Mouse (Mus musculus): ENCODE results near the gene Ccr9. TPM values are rescaled to one million over a fixed set of nuclear protein-coding genes. Genes with fewer than 3 reads are reported as not detected.
A peak's percentile ranks its signal among the peaks of the same experiment; 100 is the strongest.
"Not testable (repeated sequence)": the region's sequence is repeated elsewhere in the genome, so short reads cannot be mapped to it uniquely, and the experiment has no call there.

The Ccr9 gene
- polyA plus RNA-seq, 1 experiment from 2014 or later, result 0.03 TPM

DNA sequence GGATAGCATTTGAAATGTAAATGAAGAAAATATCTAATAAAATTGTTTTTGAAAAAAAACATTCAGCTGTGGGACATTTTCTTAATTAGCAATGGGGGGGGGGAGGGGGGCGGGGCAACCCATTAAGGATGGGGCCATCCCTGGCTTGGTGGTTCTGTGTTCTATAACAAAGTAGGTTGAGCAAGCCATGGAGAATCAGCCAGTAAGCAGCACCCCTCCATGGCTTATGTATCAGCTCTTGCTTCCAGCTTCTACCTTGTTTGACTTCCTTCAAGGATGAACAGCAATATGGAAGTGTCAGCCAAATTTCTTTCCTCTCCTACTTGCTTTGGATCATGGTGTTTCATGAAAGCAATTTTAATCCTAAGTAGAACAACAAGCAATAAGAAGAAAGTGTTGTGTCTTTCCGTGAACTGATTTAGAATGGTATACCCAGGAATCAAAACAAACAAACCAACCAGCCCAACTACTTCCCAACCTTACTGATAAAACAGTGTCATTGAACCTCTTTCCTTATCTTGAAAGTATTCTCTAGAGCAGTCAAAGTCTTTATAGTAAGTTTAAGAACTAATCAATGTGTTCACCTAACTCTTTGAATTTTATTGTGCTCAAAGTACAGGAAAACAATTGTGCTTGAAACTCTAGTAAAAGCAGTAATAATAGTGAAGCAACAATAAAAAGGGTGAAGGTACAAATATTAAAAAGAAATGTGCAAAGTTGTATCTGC, 28.3 kb upstream of the Ccr9 start:
- Histone ChIP-seq H3K27ac (replicated peaks; ENCODE audit: low read depth, low read length) (no peak overlapping the region), H3K9ac (ENCODE audit: low read length) (no peak overlapping the region), H3K36me3 (ENCODE audit: control insufficient read depth, insufficient read depth, low read length) (no peaks in the 10 kb centered on the region), H3K9me3 (ENCODE audit: control insufficient read depth, low read length) (no peaks in the 10 kb centered on the region), H3K4me2 (ENCODE audit: low read depth, severe bottlenecking) (no peak overlapping the region), H3K27me3 (ENCODE audit: control insufficient read depth, insufficient read depth, low read length) (no peaks in the 10 kb centered on the region), H3K4me3 (ENCODE audit: low read depth, low read length) (no peak overlapping the region), H3K4me1 (ENCODE audit: control insufficient read depth, insufficient read depth, low read length) (no peaks in the 10 kb centered on the region)
- DNase-seq (ENCODE audit: low spot score) (no peak), ATAC-seq (ENCODE audit: insufficient number of reproducible peaks, low FRiP score, low TSS enrichment, low read depth) (no peak)
- WGBS, result 89% methylated on average over 2 of the region's 2 CpGs

GRCm38 (mm10) chr9:123651369-123651768, 26.9 kb upstream of the Ccr9 start:
- Histone ChIP-seq H3K9me3 (ENCODE audit: control insufficient read depth, low read length) (no peaks in the 10 kb centered on the region), H3K36me3 (ENCODE audit: control insufficient read depth, insufficient read depth, low read length) (no peaks in the 10 kb centered on the region), H3K4me3 (ENCODE audit: low read depth, low read length) (no peak overlapping the region), H3K4me2 (ENCODE audit: low read depth, severe bottlenecking) (no peak overlapping the region), H3K27me3 (ENCODE audit: control insufficient read depth, insufficient read depth, low read length) (no peaks in the 10 kb centered on the region), H3K27ac (replicated peaks; ENCODE audit: low read depth, low read length) (no peak overlapping the region), H3K4me1 (ENCODE audit: control insufficient read depth, insufficient read depth, low read length) (no peaks in the 10 kb centered on the region), H3K9ac (ENCODE audit: low read length) (no peak overlapping the region)
- DNase-seq (ENCODE audit: low spot score), result peak; percentile 24
- no peak for ATAC-seq (ENCODE audit: insufficient number of reproducible peaks, low FRiP score, low TSS enrichment, low read depth)
- 36% methylated on average over 4 of the region's 4 CpGs for WGBS

- Histone ChIP-seq H3K4me1 (ENCODE audit: control insufficient read depth, insufficient read depth, low read length) (no peaks in the 10 kb centered on the region), H3K36me3 (ENCODE audit: control insufficient read depth, insufficient read depth, low read length) (no peaks in the 10 kb centered on the region), H3K4me3 (ENCODE audit: low read depth, low read length) (no peak overlapping the region), H3K9ac (ENCODE audit: low read length) (no peak overlapping the region), H3K27me3 (ENCODE audit: control insufficient read depth, insufficient read depth, low read length) (no peaks in the 10 kb centered on the region), H3K4me2 (ENCODE audit: low read depth, severe bottlenecking) (no peak overlapping the region), H3K9me3 (ENCODE audit: control insufficient read depth, low read length) (no peaks in the 10 kb centered on the region), H3K27ac (replicated peaks; ENCODE audit: low read depth, low read length) (no peak overlapping the region)
- DNase-seq (ENCODE audit: low spot score), result no peak
- ATAC-seq (ENCODE audit: insufficient number of reproducible peaks, low FRiP score, low TSS enrichment, low read depth), result no peak
- WGBS, result 71% methylated on average over 3 of the region's 3 CpGs
Measured at GRCm38 (mm10) chr9:123657457-123657856, 20.8 kb upstream of the Ccr9 start.

GRCm38 (mm10) chr9:123658981-123659380, 19.3 kb upstream of the Ccr9 start:
- no peak overlapping the region for H3K27ac ChIP-seq (replicated peaks; ENCODE audit: low read depth, low read length)
- H3K4me2 ChIP-seq (ENCODE audit: low read depth, severe bottlenecking), result no peak overlapping the region
- no peaks in the 10 kb centered on the region for H3K9me3 ChIP-seq (ENCODE audit: control insufficient read depth, low read length)
- DNase-seq (ENCODE audit: low spot score) (no peak), ATAC-seq (ENCODE audit: insufficient number of reproducible peaks, low FRiP score, low TSS enrichment, low read depth) (no peak)
- no peak overlapping the region for H3K4me3 ChIP-seq (ENCODE audit: low read depth, low read length)
- no peak overlapping the region for H3K9ac ChIP-seq (ENCODE audit: low read length)
- no peaks in the 10 kb centered on the region for H3K36me3 ChIP-seq (ENCODE audit: control insufficient read depth, insufficient read depth, low read length)
- H3K27me3 ChIP-seq (ENCODE audit: control insufficient read depth, insufficient read depth, low read length), result no peaks in the 10 kb centered on the region
- H3K4me1 ChIP-seq (ENCODE audit: control insufficient read depth, insufficient read depth, low read length), result no peaks in the 10 kb centered on the region

DNA sequence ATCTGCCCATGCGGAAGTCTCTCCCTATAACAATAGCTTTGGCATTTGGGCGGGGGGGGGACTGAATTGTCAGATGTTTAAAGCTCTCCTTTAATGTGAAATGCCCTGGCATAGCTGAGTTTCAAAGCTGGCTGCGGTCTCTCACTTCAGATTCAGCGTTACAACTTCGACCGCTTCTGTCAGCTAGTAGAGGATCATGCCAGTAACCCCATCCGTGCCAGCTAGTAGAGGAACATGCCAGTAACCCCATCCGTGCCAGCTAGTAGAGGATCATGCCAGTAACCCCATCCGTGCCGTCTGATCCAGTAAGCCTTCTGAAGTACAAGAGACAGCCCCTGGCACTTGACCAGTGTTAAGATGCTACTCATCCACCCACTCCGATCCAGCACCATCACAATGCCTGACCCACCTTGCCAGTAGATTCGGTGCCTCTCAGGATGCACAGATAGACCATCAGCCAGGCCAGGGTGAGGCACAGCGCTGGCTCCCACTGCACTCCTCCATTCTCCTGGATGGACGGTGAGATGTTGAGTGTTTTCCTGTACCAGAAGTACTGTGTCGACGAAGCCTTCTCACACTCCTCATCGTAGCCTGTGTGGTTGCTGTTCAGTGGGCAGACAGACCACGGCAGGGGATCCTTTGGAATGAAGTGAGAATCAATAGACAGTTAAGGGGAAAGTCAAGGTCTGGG, 18.1 kb upstream of the Ccr9 start:
- H3K9me3 ChIP-seq (ENCODE audit: control insufficient read depth, low read length); H3K27me3 ChIP-seq (ENCODE audit: control insufficient read depth, insufficient read depth, low read length); H3K4me2 ChIP-seq (ENCODE audit: low read depth, severe bottlenecking); ATAC-seq (ENCODE audit: insufficient number of reproducible peaks, low FRiP score, low TSS enrichment, low read depth); DNase-seq (ENCODE audit: low spot score); H3K4me3 ChIP-seq (ENCODE audit: low read depth, low read length); H3K36me3 ChIP-seq (ENCODE audit: control insufficient read depth, insufficient read depth, low read length); H3K4me1 ChIP-seq (ENCODE audit: control insufficient read depth, insufficient read depth, low read length); H3K9ac ChIP-seq (ENCODE audit: low read length); H3K27ac ChIP-seq (replicated peaks; ENCODE audit: low read depth, low read length): not testable (repeated sequence)
- 87% methylated on average over 17 of the region's 18 CpGs for WGBS

GRCm38 (mm10) chr9:123665645-123666044, 12.6 kb upstream of the Ccr9 start:
- Histone ChIP-seq H3K9ac (ENCODE audit: low read length) (no peak overlapping the region), H3K9me3 (ENCODE audit: control insufficient read depth, low read length) (no peaks in the 10 kb centered on the region), H3K27ac (replicated peaks; ENCODE audit: low read depth, low read length) (no peak overlapping the region), H3K4me1 (ENCODE audit: control insufficient read depth, insufficient read depth, low read length) (no peaks in the 10 kb centered on the region), H3K27me3 (ENCODE audit: control insufficient read depth, insufficient read depth, low read length) (no peaks in the 10 kb centered on the region), H3K4me2 (ENCODE audit: low read depth, severe bottlenecking) (no peak overlapping the region), H3K4me3 (ENCODE audit: low read depth, low read length) (no peak overlapping the region), H3K36me3 (ENCODE audit: control insufficient read depth, insufficient read depth, low read length) (no peaks in the 10 kb centered on the region)
- DNase-seq (ENCODE audit: low spot score), result peak; percentile 55
- no peak for ATAC-seq (ENCODE audit: insufficient number of reproducible peaks, low FRiP score, low TSS enrichment, low read depth)
- WGBS, result 61% methylated on average over 5 of the region's 5 CpGs

DNA sequence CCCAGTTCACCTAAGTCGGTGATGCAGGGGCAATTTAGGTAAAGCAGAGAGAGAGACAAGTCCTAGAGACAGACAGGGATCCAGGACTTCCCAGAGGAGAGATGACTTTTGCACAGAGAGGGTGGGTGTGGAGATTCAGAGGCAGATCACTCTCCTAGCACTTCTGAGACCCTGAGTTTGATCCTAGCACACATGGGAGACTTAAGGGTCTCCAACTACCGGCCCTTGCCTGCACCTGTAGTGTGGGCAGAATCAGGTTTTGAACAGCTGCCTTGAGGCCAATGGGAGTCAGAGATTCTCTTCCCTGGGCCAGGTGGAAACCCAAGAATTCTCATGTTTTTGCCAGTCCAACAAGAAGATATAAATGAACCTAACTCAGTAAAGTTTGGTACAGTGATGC, 959 bp downstream of the Ccr9 start:
- Histone ChIP-seq H3K4me3 (ENCODE audit: low read depth, low read length) (no peak overlapping the region), H3K4me2 (ENCODE audit: low read depth, severe bottlenecking) (no peak overlapping the region; the same call in 1 of the 2 replicates), H3K9me3 (ENCODE audit: control insufficient read depth, low read length) (no peaks in the 10 kb centered on the region), H3K4me1 (ENCODE audit: control insufficient read depth, insufficient read depth, low read length) (peaks cover 4% of the 10 kb centered on the region; the same call in 1 of the 2 replicates), H3K27me3 (ENCODE audit: control insufficient read depth, insufficient read depth, low read length) (peaks cover 27% of the 10 kb centered on the region), H3K9ac (ENCODE audit: low read length) (no peak overlapping the region), H3K36me3 (ENCODE audit: control insufficient read depth, insufficient read depth, low read length) (no peaks in the 10 kb centered on the region), H3K27ac (replicated peaks; ENCODE audit: low read depth, low read length) (no peak overlapping the region)
- 0 out of 2 replicates have a peak, but pooled peaks have one; percentile 14 for ATAC-seq (ENCODE audit: insufficient number of reproducible peaks, low FRiP score, low TSS enrichment, low read depth)
- WGBS, result 27% methylated on average over 2 of the region's 2 CpGs
- no peak for DNase-seq (ENCODE audit: low spot score)

- Histone ChIP-seq H3K9ac (ENCODE audit: low read length) (no peak overlapping the region), H3K4me1 (ENCODE audit: control insufficient read depth, insufficient read depth, low read length) (no peaks in the 10 kb centered on the region; the same call in 1 of the 2 replicates), H3K9me3 (ENCODE audit: control insufficient read depth, low read length) (no peaks in the 10 kb centered on the region), H3K4me3 (ENCODE audit: low read depth, low read length) (no peak overlapping the region), H3K27ac (replicated peaks; ENCODE audit: low read depth, low read length) (no peak overlapping the region), H3K36me3 (ENCODE audit: control insufficient read depth, insufficient read depth, low read length) (no peaks in the 10 kb centered on the region), H3K27me3 (ENCODE audit: control insufficient read depth, insufficient read depth, low read length) (peaks cover 14% of the 10 kb centered on the region), H3K4me2 (ENCODE audit: low read depth, severe bottlenecking) (no peak overlapping the region)
- DNase-seq (ENCODE audit: low spot score) (peak; percentile 20), ATAC-seq (ENCODE audit: insufficient number of reproducible peaks, low FRiP score, low TSS enrichment, low read depth) (no peak)
- 52% methylated on average over 3 of the region's 3 CpGs for WGBS
Measured at GRCm38 (mm10) chr9:123683704-123684103, 5.5 kb downstream of the Ccr9 start.

All from limb, embryonic 11.5 days (tissue).